Mouse (Mus musculus) thymus, adult 2 months (tissue): ENCODE measurements around the gene Gm20479. TPM values are rescaled to one million over a fixed set of nuclear protein-coding genes. Genes with fewer than 3 reads are reported as not detected.

Experiments
- DNase-seq: peaks from one replicate; pipeline ENCODE4 v3.0.0; 2021
- H3K27ac ChIP-seq: fragments of 200-500 bp; 2 replicates; pipeline ENCODE4 v1.5.1; 2012; ENCODE audit warnings: low read length, control low read depth; ENCODE audit not compliant: control insufficient read depth, insufficient read depth
- H3K27me3 ChIP-seq: fragments of 200-500 bp; 2 replicates; pipeline ENCODE4 v1.6.1; 2012; ENCODE audit warnings: mild to moderate bottlenecking, low read length, moderate library complexity, mixed read lengths; ENCODE audit not compliant: control insufficient read depth, insufficient read depth
- H3K36me3 ChIP-seq: fragments of 200-500 bp; 2 replicates; pipeline ENCODE4 v1.6.1; 2012; ENCODE audit warnings: mild to moderate bottlenecking, low read length, moderate library complexity; ENCODE audit not compliant: control insufficient read depth, insufficient read depth
- H3K4me1 ChIP-seq: fragments of 200-500 bp; replicated peaks from 2 replicates; pipeline ENCODE4 v1.6.1; 2012; ENCODE audit warnings: low read length; ENCODE audit not compliant: control insufficient read depth, insufficient read depth
- H3K4me3 ChIP-seq: fragments of 200-500 bp; 2 replicates; pipeline ENCODE4 v1.5.1; 2012; ENCODE audit warnings: mild to moderate bottlenecking, low read length, control low read depth, moderate library complexity; ENCODE audit not compliant: control insufficient read depth, insufficient read depth
- CTCF ChIP-seq: fragments of 200-500 bp; IDR thresholded peaks from 2 replicates; pipeline ENCODE4 v1.5.1; 2012; ENCODE audit warnings: mild to moderate bottlenecking, control low read depth, low read length, moderate library complexity, borderline replicate concordance; ENCODE audit not compliant: control insufficient read depth, poor library complexity, insufficient read depth; ENCODE audit errors: extremely low read depth
- POLR2A ChIP-seq: fragments of 200-500 bp; IDR thresholded peaks from 2 replicates; pipeline ENCODE4 v1.6.1; 2012; ENCODE audit warnings: mild to moderate bottlenecking, low read length, control low read depth, moderate library complexity; ENCODE audit not compliant: control insufficient read depth, poor library complexity, insufficient read depth; ENCODE audit errors: extremely low read depth
- WGBS: fragments of 180-500 bp; shearing (Covaris S2); methylation state at CpG from one replicate; pipeline ENCODE4 v1.1.7; 2018; 5-methylcytosine and 5-hydroxymethylcytosine counted together
- polyA plus RNA-seq: library from polyadenylated mRNA; depleted of rRNA; stranded (reverse); fragments of >200 nt; gene quantifications from 2 replicates; pipeline ENCODE4 v1.2.3, GENCODE M21; 2012

Gene Gm20479
- polyA plus RNA-seq, 1 experiment = not detected

- 93% methylated on average over 19 of the region's 19 CpGs for WGBS
- no peaks in the 10 kb centered on the region for H3K4me1 ChIP-seq
- no peak overlapping the region for H3K4me3 ChIP-seq
- no peaks in the 10 kb centered on the region for H3K36me3 ChIP-seq
- H3K27me3 ChIP-seq = peaks cover 21% of the 10 kb centered on the region
- TF ChIP-seq CTCF (no peak), POLR2A (no peak)
- no peak overlapping the region for H3K27ac ChIP-seq
- DNase-seq = no peak
Observed at GRCm38 (mm10) chr7:27369111-27369510, 11.9 kb upstream of the Gm20479 start.

GRCm38 (mm10) chr7:27367976-27368375, 10.8 kb upstream of the Gm20479 start:
- TF ChIP-seq POLR2A (no peak), CTCF (no peak)
- Histone ChIP-seq H3K4me1 (no peaks in the 10 kb centered on the region), H3K36me3 (no peaks in the 10 kb centered on the region), H3K4me3 (peak overlapping the region; percentile 3; the same call in 1 of the 2 replicates), H3K27ac (no peak overlapping the region), H3K27me3 (peaks cover 20% of the 10 kb centered on the region)
- 23% methylated on average over 11 of the region's 11 CpGs for WGBS
- no peak for DNase-seq

GRCm38 (mm10) chr7:27366082-27366844, 9.0 kb upstream of the Gm20479 start:
- Histone ChIP-seq H3K4me3 (no peak overlapping the region), H3K36me3 (no peaks in the 10 kb centered on the region), H3K4me1 (peaks cover 3% of the 10 kb centered on the region; the same call in 1 of the 2 replicates), H3K27me3 (peaks cover 17% of the 10 kb centered on the region), H3K27ac (no peak overlapping the region)
- WGBS = 58% methylated on average over 21 of the region's 21 CpGs
- no peak for TF ChIP-seq POLR2A
- TF ChIP-seq CTCF = no peak
- no peak for DNase-seq

- no peak for DNase-seq
- H3K27me3 ChIP-seq = peaks cover 17% of the 10 kb centered on the region
Observed at GRCm38 (mm10) chr7:27364379-27364778, 7.2 kb upstream of the Gm20479 start.

GRCm38 (mm10) chr7:27361283-27361946, 4.2 kb upstream of the Gm20479 start:
- Histone ChIP-seq H3K36me3 (no peaks in the 10 kb centered on the region), H3K4me3 (peak overlapping the region; percentile 40), H3K27ac (no peak overlapping the region), H3K27me3 (peaks cover 9% of the 10 kb centered on the region), H3K4me1 (peaks cover 17% of the 10 kb centered on the region)
- DNase-seq = peak; percentile 94
- under 1% methylated on average over 52 of the region's 52 CpGs for whole genome bisulfite sequencing
- TF ChIP-seq CTCF (peak; percentile 51; the same call in 1 of the 2 replicates), POLR2A (no peak)

More at GRCm38 (mm10) chr7:27364379-27364778, 7.2 kb upstream of the Gm20479 start:
- TF ChIP-seq CTCF (no peak), POLR2A (no peak)
- Histone ChIP-seq H3K27ac (no peak overlapping the region), H3K36me3 (no peaks in the 10 kb centered on the region), H3K4me3 (no peak overlapping the region), H3K4me1 (peaks cover 3% of the 10 kb centered on the region; the same call in 1 of the 2 replicates)
- 13% methylated on average over 29 of the region's 29 CpGs for WGBS

GRCm38 (mm10) chr7:27360749-27361148, 3.5 kb upstream of the Gm20479 start:
- Histone ChIP-seq H3K4me1 (peaks cover 21% of the 10 kb centered on the region), H3K4me3 (no peak overlapping the region), H3K27ac (no peak overlapping the region), H3K36me3 (no peaks in the 10 kb centered on the region), H3K27me3 (peaks cover 9% of the 10 kb centered on the region)
- TF ChIP-seq CTCF (no peak), POLR2A (no peak)
- no peak for DNase-seq
- WGBS = 69% methylated on average over 6 of the region's 6 CpGs
